Mouse (Mus musculus) hindbrain, postnatal 0 days (tissue): ENCODE data around the gene Tcf7. TPM values are rescaled to one million over a fixed set of nuclear protein-coding genes. Genes with fewer than 3 reads are reported as not detected.

Source experiments
- ATAC-seq: fragments of 200-750 bp; cut with Nextera tagmentation; 2 replicates; pipeline ENCODE4 v1.8.0; 2017; ENCODE audit warnings: mild to moderate bottlenecking, moderate TSS enrichment, moderate library complexity
- DNase-seq: peaks from one replicate; pipeline ENCODE4 v3.0.0-alpha.2; 2015; ENCODE audit warnings: low spot score
- H3K27ac ChIP-seq: fragments of 300-500 bp; sonication (generic); 2 replicates; pipeline ENCODE4 v1.5.1; 2014; ENCODE audit warnings: mild to moderate bottlenecking
- H3K27me3 ChIP-seq: fragments of 300-500 bp; sonication (generic); 2 replicates; pipeline ENCODE4 v1.6.1; 2014; ENCODE audit warnings: low read length, mixed read lengths; ENCODE audit not compliant: insufficient read depth
- H3K36me3 ChIP-seq: fragments of 300-500 bp; sonication (generic); 2 replicates; pipeline ENCODE4 v1.6.1; 2014; ENCODE audit warnings: low read length, mixed read lengths; ENCODE audit not compliant: insufficient read depth
- H3K4me1 ChIP-seq: fragments of 300-500 bp; sonication (generic); 2 replicates; pipeline ENCODE4 v1.6.1; 2014; ENCODE audit warnings: antibody characterized with exemption, low read length, mixed read lengths; ENCODE audit not compliant: insufficient read depth
- H3K4me2 ChIP-seq: fragments of 300-500 bp; sonication (generic); 2 replicates; pipeline ENCODE4 v1.6.1; 2014; ENCODE audit warnings: low read depth, mild to moderate bottlenecking, low read length, moderate library complexity, mixed read lengths
- H3K4me3 ChIP-seq: fragments of 300-500 bp; sonication (generic); 2 replicates; pipeline ENCODE4 v1.5.1; 2014; ENCODE audit warnings: low read length
- H3K9ac ChIP-seq: fragments of 300-500 bp; sonication (generic); replicated peaks from 2 replicates; pipeline ENCODE4 v1.6.1; 2014; ENCODE audit warnings: mild to moderate bottlenecking, low read length, moderate library complexity, mixed read lengths
- H3K9me3 ChIP-seq: fragments of 300-500 bp; sonication (generic); 2 replicates; pipeline ENCODE4 v1.6.1; 2016; ENCODE audit warnings: low read length, mixed read lengths
- CTCF ChIP-seq: IDR thresholded peaks from 2 replicates; pipeline ENCODE4 v1.5.1; 2016; ENCODE audit warnings: antibody characterized with exemption, control low read depth, low read depth
- WGBS: fragments of 180-500 bp; shearing (Covaris S2); extraction: QIAGEN DNeasy Blood & Tissue Kit; methylation state at CpG from one replicate; pipeline ENCODE4 v1.1.7; 2014; 5-methylcytosine and 5-hydroxymethylcytosine counted together
- polyA plus RNA-seq: library from polyadenylated mRNA; unstranded; fragments of >200 nt; fragmentation: Nextera tagmentation; extraction: Ambion mirVana; gene quantifications from 2 replicates; pipeline ENCODE4 v1.2.1, GENCODE M21; 2015
- total RNA-seq: library from RNA; depleted of rRNA; stranded (reverse); fragments of >200 nt; gene quantifications from 2 replicates; pipeline ENCODE4 v1.2.3, GENCODE M21; 2014

Gene Tcf7
- total and polyA plus RNA-seq, 2 experiments from 2014 or later: 3.3 to 4.3 TPM

DNA sequence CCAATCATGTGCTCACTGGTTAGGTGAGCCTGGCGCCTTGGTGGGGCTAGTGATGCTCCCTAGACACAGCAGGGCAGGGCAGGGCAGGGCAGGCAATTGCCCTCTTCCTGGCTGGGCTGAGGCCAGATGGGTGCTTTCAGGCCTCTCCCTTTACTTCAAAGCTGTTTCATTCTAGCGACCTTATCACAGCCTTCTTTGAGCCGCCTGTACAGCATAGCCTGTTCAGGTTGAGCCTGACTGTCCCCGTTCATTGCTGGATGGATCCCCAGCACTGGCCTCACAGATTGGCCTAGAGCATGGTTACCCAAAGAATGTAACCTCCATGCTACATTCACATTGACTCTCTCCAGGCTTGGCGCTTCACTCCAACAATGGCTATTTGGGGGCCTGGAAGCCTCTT, 52.1 kb downstream of the Tcf7 start:
- Histone ChIP-seq H3K4me3 (peak overlapping the region; percentile 99), H3K4me1 (peaks cover 10% of the 10 kb centered on the region; the same call in 1 of the 2 replicates), H3K9me3 (no peaks in the 10 kb centered on the region), H3K9ac (peak overlapping the region; percentile 99; the same call in 1 of the 2 replicates), H3K27ac (peak overlapping the region; percentile 100; the same call in 1 of the 2 replicates), H3K27me3 (no peaks in the 10 kb centered on the region), H3K36me3 (no peaks in the 10 kb centered on the region), H3K4me2 (peak overlapping the region; percentile 86)
- TF ChIP-seq CTCF: no peak
- DNase-seq (no peak), ATAC-seq (no peak)
- 59% methylated on average over 5 of the region's 5 CpGs for WGBS

DNA sequence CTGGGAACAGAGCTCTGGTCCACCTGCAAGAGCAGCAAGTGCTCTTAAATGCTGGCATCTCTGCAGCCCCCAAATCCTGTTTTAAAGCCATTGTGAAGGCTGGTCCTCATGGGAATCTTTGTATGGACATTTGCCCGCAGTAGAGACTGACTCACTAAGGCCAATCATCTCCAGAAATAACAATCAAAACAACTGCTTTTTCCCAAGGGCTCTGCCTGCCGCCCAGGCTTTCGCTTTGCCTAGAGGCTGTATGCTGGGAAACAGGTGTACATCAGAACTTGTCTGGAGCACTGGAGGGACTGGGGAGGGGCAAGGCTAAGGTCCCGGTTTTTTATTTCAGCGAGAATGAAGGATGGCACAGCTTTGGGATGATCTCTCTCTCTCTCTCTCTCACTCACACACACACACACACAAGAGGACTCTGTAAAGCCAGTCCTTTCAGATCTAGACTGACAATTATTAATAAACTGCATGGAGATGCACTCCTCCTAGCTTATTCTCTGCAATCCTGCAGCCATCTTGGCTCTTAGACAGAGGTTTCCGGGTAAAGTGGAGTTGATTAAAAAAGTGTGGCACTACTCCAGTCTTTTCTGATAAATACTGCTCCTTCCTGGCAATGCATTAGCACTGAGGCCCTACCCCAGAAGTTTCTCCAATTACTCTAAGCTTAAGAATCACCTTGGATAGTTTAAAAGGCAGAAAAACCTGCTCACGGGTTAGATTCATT, 53.9 kb downstream of the Tcf7 start:
- Histone ChIP-seq H3K9ac (no peak overlapping the region), H3K4me2 (no peak overlapping the region), H3K36me3 (no peaks in the 10 kb centered on the region), H3K27me3 (no peaks in the 10 kb centered on the region), H3K4me1 (peaks cover 5% of the 10 kb centered on the region; the same call in 1 of the 2 replicates), H3K27ac (no peak overlapping the region), H3K4me3 (no peak overlapping the region), H3K9me3 (no peaks in the 10 kb centered on the region)
- DNase-seq (no peak), ATAC-seq (no peak)
- TF ChIP-seq CTCF: no peak
- 79% methylated on average over 7 of the region's 7 CpGs for WGBS

DNA sequence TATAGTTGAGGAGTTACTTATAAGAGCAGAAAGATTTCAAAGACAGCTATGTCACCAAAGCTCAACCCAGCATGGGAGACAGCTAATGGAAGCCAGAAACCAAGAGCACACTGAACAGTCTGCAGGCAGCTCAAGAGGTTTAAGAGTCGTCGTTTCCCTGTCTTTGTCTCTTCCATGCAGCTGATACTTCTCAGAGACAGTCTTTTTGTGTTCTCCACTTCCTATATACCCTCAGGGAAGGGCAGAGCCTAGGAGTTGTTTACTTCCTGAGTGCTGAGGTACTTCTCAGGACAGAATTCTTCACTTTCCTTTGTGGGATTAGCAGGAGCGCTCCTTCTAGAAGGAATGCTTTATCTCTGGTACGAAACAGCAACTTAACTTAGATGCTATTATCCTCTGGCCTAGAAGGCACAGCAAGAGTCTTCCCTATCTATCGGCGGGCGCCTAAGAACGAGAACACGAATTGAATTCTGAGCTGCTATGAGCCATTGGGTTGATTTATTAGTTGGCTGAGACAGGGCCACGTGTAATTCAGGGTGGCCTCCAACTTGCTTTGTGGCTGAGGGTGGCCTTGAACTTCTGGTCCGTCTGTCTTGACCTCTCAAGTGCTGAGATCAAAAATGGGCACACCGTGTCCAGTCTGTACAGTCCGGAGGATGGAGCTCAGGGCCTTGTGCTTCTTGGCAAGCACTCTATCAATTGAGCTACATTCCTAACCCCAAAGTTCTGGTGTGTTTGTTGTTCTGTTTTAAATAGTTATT, 55.2 kb downstream of the Tcf7 start:
- ATAC-seq (no peak), DNase-seq (no peak)
- H3K9me3 ChIP-seq: no peaks in the 10 kb centered on the region

DNA sequence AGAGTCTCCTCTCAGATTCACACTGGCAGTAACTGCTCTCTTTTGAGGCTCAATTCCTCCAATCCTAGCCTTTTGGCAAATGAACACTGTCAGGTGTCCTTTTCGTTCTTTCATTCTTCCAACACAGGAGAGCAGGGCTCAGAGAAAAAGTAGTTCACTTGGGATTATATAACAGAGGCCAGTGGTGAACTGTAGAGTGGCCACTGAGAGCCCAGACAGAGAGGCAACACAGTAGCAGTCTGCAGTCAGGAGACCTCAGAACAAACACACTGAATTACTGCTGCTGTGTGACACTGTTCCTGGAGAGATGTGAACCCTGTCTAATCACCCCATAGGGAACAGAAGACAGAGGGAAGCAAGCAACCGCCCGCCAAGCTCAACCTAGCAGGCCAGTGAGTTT, 55.8 kb downstream of the Tcf7 start:
- no peak overlapping the region for H3K4me2 ChIP-seq
- TF ChIP-seq CTCF: no peak
- DNase-seq: no peak
- no peak overlapping the region for H3K9ac ChIP-seq
- 64% methylated on average over 3 of the region's 3 CpGs for WGBS
- no peak overlapping the region for H3K27ac ChIP-seq
- H3K4me3 ChIP-seq: no peak overlapping the region
- ATAC-seq: no peak
- no peaks in the 10 kb centered on the region for H3K9me3 ChIP-seq
- H3K36me3 ChIP-seq: no peaks in the 10 kb centered on the region
- no peaks in the 10 kb centered on the region for H3K27me3 ChIP-seq
- H3K4me1 ChIP-seq: peaks cover 5% of the 10 kb centered on the region; the same call in 1 of the 2 replicates

More for the DNA sequence above, 55.2 kb downstream of the Tcf7 start:
- H3K4me3 ChIP-seq: no peak overlapping the region
- no peak overlapping the region for H3K9ac ChIP-seq
- H3K4me1 ChIP-seq: peaks cover 5% of the 10 kb centered on the region; the same call in 1 of the 2 replicates
- H3K27me3 ChIP-seq: no peaks in the 10 kb centered on the region
- WGBS: 85% methylated on average over 13 of the region's 13 CpGs
- no peak for TF ChIP-seq CTCF
- no peak overlapping the region for H3K4me2 ChIP-seq
- H3K36me3 ChIP-seq: no peaks in the 10 kb centered on the region
- H3K27ac ChIP-seq: no peak overlapping the region

DNA sequence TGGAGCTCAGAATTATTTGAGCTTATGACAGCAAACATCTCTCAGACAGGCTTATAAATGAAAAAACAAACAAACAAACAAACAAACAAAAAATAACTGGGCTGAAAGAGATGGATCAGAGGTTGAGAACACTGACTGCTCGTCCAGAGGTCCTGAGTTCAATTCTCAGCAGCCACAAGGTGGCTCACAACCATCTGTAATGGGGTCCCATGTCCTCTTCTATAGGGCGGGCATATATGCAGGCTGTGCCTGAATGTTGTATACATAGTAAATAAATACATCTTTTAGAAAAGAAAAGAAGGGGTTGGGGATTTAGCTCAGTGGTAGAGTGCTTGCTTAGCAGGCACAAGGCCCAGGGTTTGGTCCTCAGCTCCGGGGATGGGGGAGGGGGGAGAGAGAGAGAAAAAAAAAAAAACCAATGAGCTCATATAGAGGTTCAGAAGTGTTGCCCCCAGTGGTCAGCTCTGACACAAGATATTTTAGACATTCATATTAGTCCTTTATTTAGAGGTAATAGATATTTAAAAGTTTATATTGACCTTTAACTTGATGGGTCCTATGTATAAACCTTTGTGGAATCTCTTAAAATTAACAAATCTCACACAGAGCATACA, 56.7 kb downstream of the Tcf7 start:
- ATAC-seq (no peak), DNase-seq (no peak)
- Histone ChIP-seq H3K27ac (no peak overlapping the region), H3K36me3 (no peaks in the 10 kb centered on the region), H3K4me1 (peaks cover 4% of the 10 kb centered on the region; the same call in 1 of the 2 replicates), H3K4me2 (no peak overlapping the region), H3K27me3 (no peaks in the 10 kb centered on the region), H3K4me3 (no peak overlapping the region), H3K9me3 (no peaks in the 10 kb centered on the region), H3K9ac (no peak overlapping the region)
- 68% methylated on average over 3 of the region's 3 CpGs for WGBS
- TF ChIP-seq CTCF: no peak

DNA sequence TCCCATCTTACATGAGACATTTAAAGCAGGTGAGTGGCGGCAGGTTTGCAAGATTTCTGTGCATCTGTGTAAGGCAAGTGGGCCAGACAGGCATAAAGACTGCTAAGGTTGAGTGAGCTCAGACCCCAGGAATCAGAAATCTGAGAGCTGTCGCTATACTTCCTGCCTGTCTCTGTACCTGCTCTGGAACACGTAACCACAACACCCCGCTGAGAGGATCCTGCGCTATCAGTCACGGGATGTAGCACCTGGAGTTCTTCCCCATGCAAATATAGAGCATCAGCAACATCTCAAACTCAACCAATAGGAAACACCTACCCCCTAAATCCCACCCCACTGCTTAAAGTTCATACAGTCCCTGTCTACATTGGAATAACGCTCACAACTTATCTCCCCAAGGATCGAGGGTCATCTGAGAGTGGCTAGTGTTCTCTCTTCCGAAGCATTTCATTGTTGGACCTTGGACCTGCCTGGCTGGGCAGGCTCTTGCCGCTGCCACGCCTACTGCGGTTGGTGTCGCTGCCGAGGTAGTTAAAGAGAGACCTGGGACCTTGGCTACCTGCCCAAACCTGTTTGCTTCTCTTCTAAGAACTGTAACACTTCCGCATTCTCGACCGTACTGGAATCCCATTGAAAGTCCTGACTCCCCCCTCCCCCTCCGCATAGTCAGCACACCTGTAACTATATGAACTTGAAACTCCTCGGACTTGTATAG, 58.7 kb downstream of the Tcf7 start:
- Histone ChIP-seq H3K27me3 (no peaks in the 10 kb centered on the region), H3K9me3 (no peaks in the 10 kb centered on the region), H3K4me1 (no peaks in the 10 kb centered on the region), H3K36me3 (no peaks in the 10 kb centered on the region), H3K4me3 (no peak overlapping the region), H3K27ac (no peak overlapping the region), H3K4me2 (peak overlapping the region; percentile 6; the same call in 1 of the 2 replicates), H3K9ac (no peak overlapping the region)
- no peak for ATAC-seq
- DNase-seq: no peak
- 18% methylated on average over 19 of the region's 19 CpGs for WGBS
- TF ChIP-seq CTCF: no peak
